Mouse (Mus musculus): ENCODE results near the gene Casd1. TPM values are rescaled to one million over a fixed set of nuclear protein-coding genes. Genes with fewer than 3 reads are reported as not detected.

The Casd1 gene
- total and polyA plus RNA-seq, 3 experiments: 12.3 to 12.6 TPM; not detected in 1

DNA sequence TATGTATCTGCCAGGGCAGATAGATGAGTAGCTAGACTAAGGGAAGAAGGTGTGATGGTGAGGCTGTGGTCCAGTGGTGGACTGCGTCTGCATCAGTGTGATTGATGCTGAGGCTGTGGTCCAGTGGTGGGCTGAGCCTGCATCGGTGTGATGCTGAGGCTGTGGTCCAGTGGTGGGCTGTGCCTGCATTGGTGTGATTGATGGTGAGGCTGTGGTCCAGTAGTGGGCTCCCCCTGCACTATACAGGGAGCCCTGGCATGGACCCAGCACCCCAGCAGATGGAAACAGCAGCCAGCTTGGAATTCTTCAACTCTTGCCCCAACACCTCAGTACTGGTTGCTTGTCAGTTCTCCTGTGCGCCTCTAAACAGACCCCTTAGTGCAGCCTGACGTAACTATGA is 5.8 kb downstream of the Casd1 start:
- TF ChIP-seq ZMIZ1 (IDR thresholded peaks at IDR 0.05; ENCODE audit: low read depth, low read length) (no peak), CTCF (IDR thresholded peaks at IDR 0.05 in 2 of 3, conservative IDR thresholded peaks at IDR 0.05 in 1 of 3; ENCODE audit: control insufficient read depth in 1 of 3, insufficient read depth in 1 of 3, low read depth in 2 of 3, low read length in 3 of 3, poor library complexity in 1 of 3, severe bottlenecking in 1 of 3) (no peak), BHLHE40 (IDR thresholded peaks at IDR 0.05; ENCODE audit: borderline replicate concordance, low read depth, low read length) (no peak), MXI1 (IDR thresholded peaks at IDR 0.05; ENCODE audit: low read depth, low read length) (no peak), ETS1 (IDR thresholded peaks at IDR 0.05; ENCODE audit: low read depth, low read length) (no peak)
- Histone ChIP-seq H3K9me3 (replicated peaks; ENCODE audit: insufficient read depth, low read length) (no peaks in the 10 kb centered on the region), H3K9ac (ENCODE audit: control insufficient read depth, low read depth, low read length, poor library complexity, severe bottlenecking) (no peak overlapping the region), H3K79me2 (ENCODE audit: control insufficient read depth, insufficient read depth, low read length, poor library complexity) (peaks cover 13% of the 10 kb centered on the region), H3K36me3 (ENCODE audit: control insufficient read depth in 1 of 2, insufficient read depth in 2 of 2, low read length in 2 of 2) (peaks cover 0 to 14% of the 10 kb centered on the region in 2 experiments; a peak in 2 of 4 replicates), H3K27me3 (ENCODE audit: control insufficient read depth in 1 of 2, insufficient read depth in 2 of 2, low read length in 2 of 2) (no peaks in the 10 kb centered on the region), H3K27ac (ENCODE audit: control insufficient read depth, low read depth, low read length) (no peak overlapping the region), H3K4me3 (ENCODE audit: control insufficient read depth in 1 of 2, insufficient read depth in 1 of 2, low read depth in 2 of 2, low read length in 2 of 2) (no peak overlapping the region), H3K4me1 (ENCODE audit: control insufficient read depth in 1 of 2, insufficient read depth in 2 of 2, low read length in 2 of 2) (peaks cover 0 to 9% of the 10 kb centered on the region in 2 experiments)
- no peak for DNase-seq (ENCODE audit: low read depth, low spot score)

DNA sequence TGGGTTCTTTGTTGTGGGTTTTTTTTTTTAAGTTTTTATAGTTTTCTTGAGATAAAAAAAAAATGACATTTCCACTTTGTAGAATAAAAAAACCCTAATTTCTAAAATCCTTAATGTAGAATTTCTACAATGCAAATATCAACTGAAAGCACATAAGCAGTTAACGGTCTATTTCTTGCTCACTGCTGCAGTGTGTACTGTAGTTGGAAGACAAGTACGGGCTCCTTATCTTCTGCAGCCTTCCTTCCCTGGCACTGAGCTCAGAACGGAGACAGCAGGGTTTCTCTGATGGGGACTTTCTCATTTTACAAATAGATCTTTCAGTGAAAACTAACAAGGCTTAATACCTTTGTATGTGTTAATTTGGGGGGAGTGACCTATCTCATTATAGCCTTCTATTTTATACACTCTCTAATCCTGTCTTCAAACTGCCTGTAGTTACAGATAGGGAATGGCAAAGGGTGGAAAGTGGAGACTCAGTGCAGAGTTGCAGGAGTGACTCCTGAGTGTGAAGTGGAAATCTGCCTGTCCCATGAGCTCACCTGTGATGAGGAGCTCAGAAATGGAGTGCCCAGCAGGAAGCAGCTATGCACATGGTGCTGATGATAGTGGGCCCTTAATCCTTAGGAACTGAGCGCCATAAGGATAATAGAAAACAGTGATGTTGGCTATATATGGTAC is 9.7 kb downstream of the Casd1 start:
- TF ChIP-seq MYB (IDR thresholded peaks at IDR 0.05; ENCODE audit: low read depth, low read length) (peak; percentile 94), GATA1 (IDR thresholded peaks at IDR 0.05; ENCODE audit: low read depth, low read length) (peak; percentile 63; the same call in 1 of the 2 replicates), SMC3 (IDR thresholded peaks at IDR 0.05; ENCODE audit: low read depth, low read length) (no peak), UBTF (IDR thresholded peaks at IDR 0.05; ENCODE audit: borderline replicate concordance, insufficient read depth, low read depth, low read length) (no peak), POLR2AphosphoS2 (IDR thresholded peaks at IDR 0.05; ENCODE audit: low read length) (no peak), MAZ (IDR thresholded peaks at IDR 0.05; ENCODE audit: low read depth, low read length) (no peak), NELFE (IDR thresholded peaks at IDR 0.05; ENCODE audit: low read depth, low read length) (no peak), TAL1 (IDR thresholded peaks at IDR 0.05; ENCODE audit: low read length) (0 out of 2 replicates have a peak, but pooled peaks have one; percentile 17), TCF12 (IDR thresholded peaks at IDR 0.05; ENCODE audit: low read depth, low read length) (0 out of 2 replicates have a peak, but pooled peaks have one; percentile 43), EP300 (IDR thresholded peaks at IDR 0.05; ENCODE audit: low read depth in 1 of 2, low read length in 2 of 2) (peak; percentile 46 to 72), ETS1 (IDR thresholded peaks at IDR 0.05; ENCODE audit: low read depth, low read length) (0 out of 2 replicates have a peak, but pooled peaks have one; percentile 15)

More for the DNA sequence above, 9.7 kb downstream of the Casd1 start:
- Histone ChIP-seq H3K9me3 (replicated peaks; ENCODE audit: insufficient read depth, low read length) (no peaks in the 10 kb centered on the region), H3K4me3 (ENCODE audit: control insufficient read depth in 1 of 2, insufficient read depth in 1 of 2, low read depth in 2 of 2, low read length in 2 of 2) (peak overlapping the region in 1 of 2 experiments; percentile 32; a peak in 2 of 4 replicates), H3K4me1 (ENCODE audit: control insufficient read depth in 1 of 2, insufficient read depth in 2 of 2, low read length in 2 of 2) (peaks cover 0 to 2% of the 10 kb centered on the region in 2 experiments; a peak in 1 of 4 replicates), H3K9ac (ENCODE audit: control insufficient read depth, low read depth, low read length, poor library complexity, severe bottlenecking) (no peak overlapping the region), H3K27ac (ENCODE audit: control insufficient read depth, low read depth, low read length) (peak overlapping the region; percentile 58), H3K79me2 (ENCODE audit: control insufficient read depth, insufficient read depth, low read length, poor library complexity) (peaks cover 3% of the 10 kb centered on the region; the same call in 1 of the 2 replicates), H3K36me3 (ENCODE audit: control insufficient read depth in 1 of 2, insufficient read depth in 2 of 2, low read length in 2 of 2) (no peaks in the 10 kb centered on the region; a peak in 1 of 4 replicates), H3K27me3 (ENCODE audit: control insufficient read depth in 1 of 2, insufficient read depth in 2 of 2, low read length in 2 of 2) (no peaks in the 10 kb centered on the region)
- DNase-seq (ENCODE audit: low read depth, low spot score): peak; percentile 80

All from MEL (cell line).